Mouse (Mus musculus) CH12.LX (cell line): Measurements from ENCODE around the gene Tbc1d16. TPM values are rescaled to one million over a fixed set of nuclear protein-coding genes. Genes with fewer than 3 reads are reported as not detected.
"Not testable (repeated sequence)": the region's sequence is repeated elsewhere in the genome, so short reads cannot be mapped to it uniquely, and the experiment has no call there.

ENCODE experiments used
- DNase-seq: peaks from one replicate; pipeline ENCODE4 v3.0.0-alpha.2; 2013; ENCODE audit errors: extremely low read depth
- H3K27ac ChIP-seq: 2 replicates; pipeline ENCODE4 v1.5.1; 2012; ENCODE audit warnings: low read depth, mild to moderate bottlenecking, control low read depth, moderate library complexity; ENCODE audit not compliant: insufficient read depth
- H3K27me3 ChIP-seq: replicated peaks from 2 replicates; pipeline ENCODE3; 2012; ENCODE audit warnings: inconsistent platforms
- H3K36me3 ChIP-seq, 2 experiments: replicated peaks in 1 of 2; 2 replicates each; pipeline versions ENCODE3 to v1.6.1; 2012; ENCODE audit warnings: inconsistent platforms in 1 of 2, low read length in 1 of 2, mild to moderate bottlenecking in 1 of 2, mixed read lengths in 1 of 2, moderate library complexity in 1 of 2; ENCODE audit not compliant: control insufficient read depth in 1 of 2, insufficient read depth in 1 of 2
- H3K4me1 ChIP-seq, 2 experiments: 2 replicates each; pipeline ENCODE4 v1.6.1; 2012; ENCODE audit warnings: inconsistent platforms in 1 of 2, moderate library complexity in 1 of 2; ENCODE audit not compliant: insufficient read depth in 2 of 2, control insufficient read depth in 1 of 2
- H3K4me2 ChIP-seq: 2 replicates; pipeline ENCODE4 v1.6.1; 2012; ENCODE audit warnings: low read depth, mild to moderate bottlenecking, control low read depth; ENCODE audit not compliant: poor library complexity, insufficient read depth, severe bottlenecking
- H3K4me3 ChIP-seq, 3 experiments: fragments of 150-350 bp in 1 of 3; sonication (generic) in 1 of 3; replicated peaks in 1 of 3; 2 replicates each; pipeline versions ENCODE3 to v1.5.1; 2011 to 2012; ENCODE audit warnings: low read depth in 2 of 3, low read length in 2 of 3, mild to moderate bottlenecking in 2 of 3, moderate library complexity in 2 of 3, control low read depth in 1 of 3, improper control_type of control experiment in 1 of 3, inconsistent platforms in 1 of 3, mixed read lengths in 1 of 3; ENCODE audit not compliant: poor library complexity in 1 of 3
- H3K79me2 ChIP-seq: replicated peaks from 2 replicates; pipeline ENCODE4 v1.6.1; 2012; ENCODE audit warnings: mild to moderate bottlenecking, moderate library complexity; ENCODE audit not compliant: control insufficient read depth, poor library complexity, insufficient read depth, severe bottlenecking; ENCODE audit errors: extremely low read depth
- H3K9ac ChIP-seq: 2 replicates; pipeline ENCODE4 v1.6.1; 2012; ENCODE audit warnings: low read depth, mild to moderate bottlenecking, control low read depth, moderate library complexity; ENCODE audit not compliant: insufficient read depth
- H3K9me3 ChIP-seq: replicated peaks from 2 replicates; pipeline ENCODE3; 2012; ENCODE audit warnings: low read length, inconsistent platforms, mixed read lengths
- BHLHE40 ChIP-seq: IDR thresholded peaks from 2 replicates; pipeline ENCODE4 v1.6.1; 2011; ENCODE audit warnings: mild to moderate bottlenecking, low read depth, low read length, improper control_type of control experiment
- CHD1 ChIP-seq: IDR thresholded peaks from 2 replicates; pipeline ENCODE4 v1.6.1; 2012; ENCODE audit warnings: low read depth, low read length, improper control_type of control experiment, inconsistent platforms
- ETS1 ChIP-seq: conservative IDR thresholded peaks from 2 replicates; pipeline ENCODE4 v1.6.1; 2012; ENCODE audit warnings: low read depth, mild to moderate bottlenecking, inconsistent platforms, low read length, improper control_type of control experiment, moderate library complexity
- GABPA ChIP-seq: IDR thresholded peaks from 2 replicates; pipeline ENCODE4 v1.6.1; 2012; ENCODE audit warnings: low read depth, low read length, improper control_type of control experiment, inconsistent platforms; ENCODE audit not compliant: insufficient replicate concordance
- HCFC1 ChIP-seq: IDR thresholded peaks from 2 replicates; pipeline ENCODE4 v1.6.1; 2012; ENCODE audit warnings: low read depth, mild to moderate bottlenecking, inconsistent platforms, low read length, improper control_type of control experiment
- JUND ChIP-seq: conservative IDR thresholded peaks from 2 replicates; pipeline ENCODE4 v1.6.1; 2011; ENCODE audit warnings: low read depth, low read length, improper control_type of control experiment
- KAT2A ChIP-seq: IDR thresholded peaks from 2 replicates; pipeline ENCODE4 v1.6.1; 2012; ENCODE audit warnings: low read length, improper control_type of control experiment, inconsistent platforms; ENCODE audit not compliant: insufficient replicate concordance
- MAFK ChIP-seq: IDR thresholded peaks from 2 replicates; pipeline ENCODE4 v1.6.1; 2011; ENCODE audit warnings: low read length, improper control_type of control experiment; ENCODE audit not compliant: insufficient replicate concordance
- MEF2A ChIP-seq: IDR thresholded peaks from 2 replicates; pipeline ENCODE4 v1.6.1; 2014; ENCODE audit warnings: low read depth, mild to moderate bottlenecking, inconsistent platforms, low read length, improper control_type of control experiment, borderline replicate concordance
- MXI1 ChIP-seq: IDR thresholded peaks from 2 replicates; pipeline ENCODE4 v1.6.1; 2011; ENCODE audit warnings: mild to moderate bottlenecking, low read depth, low read length, improper control_type of control experiment
- MYC ChIP-seq: IDR thresholded peaks from 2 replicates; pipeline ENCODE4 v1.6.1; 2011; ENCODE audit warnings: low read depth, mild to moderate bottlenecking, improper control_type of control experiment, low read length
- NRF1 ChIP-seq: IDR thresholded peaks from 2 replicates; pipeline ENCODE4 v1.6.1; 2014; ENCODE audit warnings: low read depth, mild to moderate bottlenecking, inconsistent platforms, low read length, improper control_type of control experiment, moderate library complexity
- PAX5 ChIP-seq: IDR thresholded peaks from 2 replicates; pipeline ENCODE4 v1.6.1; 2012; ENCODE audit warnings: low read length, inconsistent platforms, mixed read lengths
- POLR2AphosphoS2 ChIP-seq: IDR thresholded peaks from 2 replicates; pipeline ENCODE4 v1.6.1; 2011; ENCODE audit warnings: low read depth, low read length, improper control_type of control experiment
- TCF12 ChIP-seq: IDR thresholded peaks from 2 replicates; pipeline ENCODE4 v1.6.1; 2014; ENCODE audit warnings: low read depth, mild to moderate bottlenecking, inconsistent platforms, low read length, improper control_type of control experiment
- UBTF ChIP-seq: IDR thresholded peaks from 2 replicates; pipeline ENCODE4 v1.6.1; 2012; ENCODE audit warnings: low read depth, mild to moderate bottlenecking, inconsistent platforms, low read length, improper control_type of control experiment, moderate library complexity
- USF1 ChIP-seq: IDR thresholded peaks from 2 replicates; pipeline ENCODE4 v1.6.1; 2014; ENCODE audit warnings: low read depth, mild to moderate bottlenecking, inconsistent platforms, low read length, improper control_type of control experiment
- ZC3H11A ChIP-seq: IDR thresholded peaks from 2 replicates; pipeline ENCODE4 v1.6.1; 2012; ENCODE audit warnings: low read depth, mild to moderate bottlenecking, inconsistent platforms, low read length, improper control_type of control experiment
- ZKSCAN1 ChIP-seq: IDR thresholded peaks from 2 replicates; pipeline ENCODE4 v1.6.1; 2012; ENCODE audit warnings: low read depth, inconsistent platforms, low read length, improper control_type of control experiment, borderline replicate concordance
- ZNF384 ChIP-seq: IDR thresholded peaks from 2 replicates; pipeline ENCODE4 v1.6.1; 2012; ENCODE audit warnings: low read depth, low read length, improper control_type of control experiment, inconsistent platforms
- dilution Hi-C: fragments of 300-500 bp; cut with MboI; formaldehyde crosslinking; loops from 2 replicates; pipeline ENCODE4 v1.14.3; 2020; ENCODE audit warnings: low sequenced_read_pairs; ENCODE audit not compliant: extremely low pct_unique_long_range_greater_than_20kb, extremely low pct_ligation_motif_present
- in situ Hi-C: fragments of 300-500 bp; cut with MboI; formaldehyde crosslinking; loops from 3 replicates; pipeline ENCODE4 v1.14.3; 2019; ENCODE audit warnings: low sequenced_read_pairs, low pct_ligation_motif_present, low pct_unique_long_range_greater_than_20kb, mixed read lengths
- polyA plus RNA-seq: library from polyadenylated mRNA; unstranded; fragments of >175 nt; gene quantifications from 2 replicates; pipeline ENCODE4 v1.2.1, GENCODE M21; 2012; ENCODE audit warnings: low read depth; ENCODE audit not compliant: insufficient read length
- total RNA-seq, 2 experiments: library from RNA; depleted of rRNA; stranded (reverse); fragments of 300-350 nt in 1 of 2; fragments of >200 nt in 1 of 2; gene quantifications; 2 replicates each; pipeline ENCODE4 v1.2.3; 2012 to 2014

Gene Tbc1d16
- total and polyA plus RNA-seq, 3 experiments: 0.79 to 15.9 (median 2.7) TPM

DNA sequence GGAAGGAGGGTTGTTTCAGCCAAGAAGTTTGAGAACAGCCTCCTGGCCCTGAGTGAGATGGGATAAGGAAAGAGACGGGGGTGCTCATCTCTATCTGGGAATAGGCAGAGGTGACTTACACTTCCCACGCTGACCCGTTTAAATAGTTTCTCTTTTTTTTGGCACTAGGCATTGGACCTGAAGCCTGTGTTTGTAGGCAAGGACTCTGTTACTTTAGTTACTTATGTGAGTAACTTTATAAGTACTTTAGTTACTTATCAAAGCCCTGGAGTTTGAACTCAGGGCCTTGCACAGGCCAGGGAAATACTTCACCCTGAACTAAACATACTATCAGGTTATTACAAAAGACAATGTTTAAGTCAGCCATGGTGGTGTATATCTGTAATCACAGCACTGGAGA is 124.3 kb downstream of the Tbc1d16 start:
- no peak for DNase-seq
- H3K4me1 ChIP-seq: peaks cover 8 to 37% of the 10 kb centered on the region in 2 experiments
- no peak overlapping the region for H3K27ac ChIP-seq
- no peak overlapping the region for H3K9ac ChIP-seq
- no peaks in the 10 kb centered on the region for H3K36me3 ChIP-seq
- H3K4me3 ChIP-seq: no peak overlapping the region
- TF ChIP-seq PAX5: no peak
- no peak for TF ChIP-seq USF1
- no peak for TF ChIP-seq ZKSCAN1
- TF ChIP-seq CHD1: no peak
- TF ChIP-seq MEF2A: no peak
- TF ChIP-seq POLR2AphosphoS2: no peak
- no peak for TF ChIP-seq HCFC1
- no peak for TF ChIP-seq ZNF384
- TF ChIP-seq TCF12: no peak
- no peak for TF ChIP-seq MAFK
- no peak for TF ChIP-seq JUND
- no peak for TF ChIP-seq KAT2A
- no peak for TF ChIP-seq MXI1
- TF ChIP-seq GABPA: no peak
- TF ChIP-seq MYC: no peak
- TF ChIP-seq ZC3H11A: no peak
- no peak for TF ChIP-seq BHLHE40
- TF ChIP-seq ETS1: no peak
- no peak for TF ChIP-seq UBTF
- no peak for TF ChIP-seq NRF1
- no peaks in the 10 kb centered on the region for H3K27me3 ChIP-seq
- H3K79me2 ChIP-seq: no peaks in the 10 kb centered on the region
- no peak overlapping the region for H3K4me2 ChIP-seq
- in situ Hi-C loops: no loop called here
- H3K9me3 ChIP-seq: peaks cover 2% of the 10 kb centered on the region
- dilution Hi-C loops: no loop called here

GRCm38 (mm10) chr11:119100355-119100754 is 127.9 kb downstream of the Tbc1d16 start:
- Histone ChIP-seq H3K4me1 (peaks cover 0 to 12% of the 10 kb centered on the region in 2 experiments; a peak in 2 of 4 replicates), H3K27me3 (peaks cover 20% of the 10 kb centered on the region)
- H3K9ac ChIP-seq, H3K27ac ChIP-seq, dilution Hi-C loops: not testable (repeated sequence)
- TF ChIP-seq MAFK: peak; percentile 85
- TF ChIP-seq, all 38 proteins: peak for 1; not testable (repeated sequence) for 37
- H3K79me2 ChIP-seq, DNase-seq, H3K36me3 ChIP-seq, H3K4me2 ChIP-seq, H3K4me3 ChIP-seq, in situ Hi-C loops, H3K9me3 ChIP-seq: not testable (repeated sequence)
